Mouse (Mus musculus): ENCODE data around the gene Tll2. TPM values are rescaled to one million over a fixed set of nuclear protein-coding genes. Genes with fewer than 3 reads are reported as not detected.

The Tll2 gene
- polyA plus RNA-seq, 1 experiment from 2014 or later = 0.71 TPM

GRCm38 (mm10) chr19:41176881-41177280 lies 29.8 kb downstream of the Tll2 start:
- DNase-seq (ENCODE audit: low spot score, missing footprints) (peak; percentile 88), ATAC-seq (ENCODE audit: low FRiP score) (no peak)
- Histone ChIP-seq H3K27me3 (ENCODE audit: control insufficient read depth, insufficient read depth, low read length) (peaks cover 90% of the 10 kb centered on the region), H3K4me3 (ENCODE audit: low read depth, low read length) (no peak overlapping the region), H3K36me3 (ENCODE audit: control insufficient read depth, insufficient read depth, low read length) (no peaks in the 10 kb centered on the region), H3K9ac (ENCODE audit: low read length) (no peak overlapping the region), H3K4me1 (ENCODE audit: control insufficient read depth, insufficient read depth, low read length) (peaks cover 23% of the 10 kb centered on the region), H3K27ac (ENCODE audit: low read depth, low read length) (no peak overlapping the region), H3K4me2 (no peak overlapping the region), H3K9me3 (ENCODE audit: control insufficient read depth, low read length) (no peaks in the 10 kb centered on the region)
- 23% methylated on average over 2 of the region's 2 CpGs for WGBS

GRCm38 (mm10) chr19:41165914-41166235 lies 40.8 kb downstream of the Tll2 start:
- H3K9ac ChIP-seq (ENCODE audit: low read length) = no peak overlapping the region
- no peaks in the 10 kb centered on the region for H3K36me3 ChIP-seq (ENCODE audit: control insufficient read depth, insufficient read depth, low read length)
- H3K27me3 ChIP-seq (ENCODE audit: control insufficient read depth, insufficient read depth, low read length) = peaks cover 32% of the 10 kb centered on the region
- no peaks in the 10 kb centered on the region for H3K9me3 ChIP-seq (ENCODE audit: control insufficient read depth, low read length)
- H3K27ac ChIP-seq (ENCODE audit: low read depth, low read length) = no peak overlapping the region
- WGBS = 78% methylated on average over 5 of the region's 5 CpGs
- no peak overlapping the region for H3K4me2 ChIP-seq
- no peak overlapping the region for H3K4me3 ChIP-seq (ENCODE audit: low read depth, low read length)
- ATAC-seq (ENCODE audit: low FRiP score) (0 out of 2 replicates have a peak, but pooled peaks have one; percentile 26), DNase-seq (ENCODE audit: low spot score, missing footprints) (no peak)
- peaks cover 7% of the 10 kb centered on the region for H3K4me1 ChIP-seq (ENCODE audit: control insufficient read depth, insufficient read depth, low read length)

- H3K27me3 ChIP-seq (ENCODE audit: control insufficient read depth, insufficient read depth, low read length) = peaks cover 26% of the 10 kb centered on the region
- 0 out of 2 replicates have a peak, but pooled peaks have one; percentile 27 for ATAC-seq (ENCODE audit: low FRiP score)
- H3K4me3 ChIP-seq (ENCODE audit: low read depth, low read length) = no peak overlapping the region
- H3K36me3 ChIP-seq (ENCODE audit: control insufficient read depth, insufficient read depth, low read length) = no peaks in the 10 kb centered on the region
- no peak for DNase-seq (ENCODE audit: low spot score, missing footprints)
- no peak overlapping the region for H3K27ac ChIP-seq (ENCODE audit: low read depth, low read length)
- H3K4me2 ChIP-seq = no peak overlapping the region
- WGBS = 45% methylated on average over 14 of the region's 14 CpGs
- no peaks in the 10 kb centered on the region for H3K9me3 ChIP-seq (ENCODE audit: control insufficient read depth, low read length)
- H3K4me1 ChIP-seq (ENCODE audit: control insufficient read depth, insufficient read depth, low read length) = peaks cover 7% of the 10 kb centered on the region
- no peak overlapping the region for H3K9ac ChIP-seq (ENCODE audit: low read length)
These were observed 41.3 kb downstream of the Tll2 start for GRCm38 (mm10) chr19:41165144-41165913.

GRCm38 (mm10) chr19:41164447-41165095 lies 42.1 kb downstream of the Tll2 start:
- Histone ChIP-seq H3K4me2 (no peak overlapping the region), H3K27me3 (ENCODE audit: control insufficient read depth, insufficient read depth, low read length) (peaks cover 21% of the 10 kb centered on the region), H3K27ac (ENCODE audit: low read depth, low read length) (peak overlapping the region; percentile 22; the same call in 1 of the 2 replicates), H3K4me3 (ENCODE audit: low read depth, low read length) (no peak overlapping the region), H3K36me3 (ENCODE audit: control insufficient read depth, insufficient read depth, low read length) (no peaks in the 10 kb centered on the region), H3K4me1 (ENCODE audit: control insufficient read depth, insufficient read depth, low read length) (peaks cover 7% of the 10 kb centered on the region), H3K9ac (ENCODE audit: low read length) (no peak overlapping the region), H3K9me3 (ENCODE audit: control insufficient read depth, low read length) (no peaks in the 10 kb centered on the region)
- DNase-seq (ENCODE audit: low spot score, missing footprints) (peak; percentile 88), ATAC-seq (ENCODE audit: low FRiP score) (peak; percentile 68; the same call in 1 of the 2 replicates)
- 29% methylated on average over 10 of the region's 10 CpGs for WGBS

GRCm38 (mm10) chr19:41160388-41160787 lies 46.2 kb downstream of the Tll2 start:
- peaks cover 3% of the 10 kb centered on the region; the same call in 1 of the 2 replicates for H3K27me3 ChIP-seq (ENCODE audit: control insufficient read depth, insufficient read depth, low read length)
- H3K4me1 ChIP-seq (ENCODE audit: control insufficient read depth, insufficient read depth, low read length) = peaks cover 7% of the 10 kb centered on the region
- peaks cover 2% of the 10 kb centered on the region; the same call in 1 of the 2 replicates for H3K9me3 ChIP-seq (ENCODE audit: control insufficient read depth, low read length)
- peak; percentile 81 for DNase-seq (ENCODE audit: low spot score, missing footprints)
- 52% methylated on average over 14 of the region's 14 CpGs for WGBS
- no peak overlapping the region for H3K4me2 ChIP-seq
- H3K9ac ChIP-seq (ENCODE audit: low read length) = no peak overlapping the region
- H3K27ac ChIP-seq (ENCODE audit: low read depth, low read length) = no peak overlapping the region
- no peak overlapping the region for H3K4me3 ChIP-seq (ENCODE audit: low read depth, low read length)
- no peaks in the 10 kb centered on the region for H3K36me3 ChIP-seq (ENCODE audit: control insufficient read depth, insufficient read depth, low read length)
- ATAC-seq (ENCODE audit: low FRiP score) = no peak

GRCm38 (mm10) chr19:41154681-41155080 lies 52.0 kb downstream of the Tll2 start:
- Histone ChIP-seq H3K4me1 (ENCODE audit: control insufficient read depth, insufficient read depth, low read length) (no peaks in the 10 kb centered on the region), H3K9ac (ENCODE audit: low read length) (no peak overlapping the region), H3K27me3 (ENCODE audit: control insufficient read depth, insufficient read depth, low read length) (no peaks in the 10 kb centered on the region), H3K4me3 (ENCODE audit: low read depth, low read length) (no peak overlapping the region), H3K9me3 (ENCODE audit: control insufficient read depth, low read length) (peaks cover 2% of the 10 kb centered on the region; the same call in 1 of the 2 replicates), H3K36me3 (ENCODE audit: control insufficient read depth, insufficient read depth, low read length) (no peaks in the 10 kb centered on the region), H3K27ac (ENCODE audit: low read depth, low read length) (no peak overlapping the region), H3K4me2 (no peak overlapping the region)
- WGBS = 87% methylated on average over 7 of the region's 7 CpGs
- no peak for ATAC-seq (ENCODE audit: low FRiP score)
- no peak for DNase-seq (ENCODE audit: low spot score, missing footprints)

- DNase-seq (ENCODE audit: low spot score, missing footprints) (no peak), ATAC-seq (ENCODE audit: low FRiP score) (no peak)
- Histone ChIP-seq H3K36me3 (ENCODE audit: control insufficient read depth, insufficient read depth, low read length) (no peaks in the 10 kb centered on the region), H3K4me1 (ENCODE audit: control insufficient read depth, insufficient read depth, low read length) (no peaks in the 10 kb centered on the region), H3K27ac (ENCODE audit: low read depth, low read length) (no peak overlapping the region), H3K27me3 (ENCODE audit: control insufficient read depth, insufficient read depth, low read length) (no peaks in the 10 kb centered on the region), H3K9ac (ENCODE audit: low read length) (no peak overlapping the region), H3K4me2 (no peak overlapping the region), H3K9me3 (ENCODE audit: control insufficient read depth, low read length) (peaks cover 2% of the 10 kb centered on the region; the same call in 1 of the 2 replicates), H3K4me3 (ENCODE audit: low read depth, low read length) (no peak overlapping the region)
- WGBS = 93% methylated on average over 4 of the region's 4 CpGs
These were observed 54.2 kb downstream of the Tll2 start for GRCm38 (mm10) chr19:41152462-41152861.

GRCm38 (mm10) chr19:41152016-41152370 lies 54.6 kb downstream of the Tll2 start:
- WGBS = 93% methylated on average over 3 of the region's 3 CpGs
- no peak for DNase-seq (ENCODE audit: low spot score, missing footprints)
- no peak for ATAC-seq (ENCODE audit: low FRiP score)
- Histone ChIP-seq H3K9ac (ENCODE audit: low read length) (no peak overlapping the region), H3K4me1 (ENCODE audit: control insufficient read depth, insufficient read depth, low read length) (no peaks in the 10 kb centered on the region), H3K9me3 (ENCODE audit: control insufficient read depth, low read length) (peaks cover 2% of the 10 kb centered on the region; the same call in 1 of the 2 replicates), H3K27ac (ENCODE audit: low read depth, low read length) (no peak overlapping the region), H3K4me3 (ENCODE audit: low read depth, low read length) (no peak overlapping the region), H3K4me2 (no peak overlapping the region), H3K36me3 (ENCODE audit: control insufficient read depth, insufficient read depth, low read length) (no peaks in the 10 kb centered on the region), H3K27me3 (ENCODE audit: control insufficient read depth, insufficient read depth, low read length) (no peaks in the 10 kb centered on the region)

GRCm38 (mm10) chr19:41151321-41152015 lies 55.2 kb downstream of the Tll2 start:
- H3K9ac ChIP-seq (ENCODE audit: low read length) = no peak overlapping the region
- no peak overlapping the region for H3K4me3 ChIP-seq (ENCODE audit: low read depth, low read length)
- H3K36me3 ChIP-seq (ENCODE audit: control insufficient read depth, insufficient read depth, low read length) = no peaks in the 10 kb centered on the region
- peaks cover 2% of the 10 kb centered on the region; the same call in 1 of the 2 replicates for H3K9me3 ChIP-seq (ENCODE audit: control insufficient read depth, low read length)
- no peak for ATAC-seq (ENCODE audit: low FRiP score)
- H3K27me3 ChIP-seq (ENCODE audit: control insufficient read depth, insufficient read depth, low read length) = no peaks in the 10 kb centered on the region
- H3K4me2 ChIP-seq = no peak overlapping the region
- WGBS = 86% methylated on average over 7 of the region's 7 CpGs
- no peaks in the 10 kb centered on the region for H3K4me1 ChIP-seq (ENCODE audit: control insufficient read depth, insufficient read depth, low read length)
- no peak for DNase-seq (ENCODE audit: low spot score, missing footprints)
- no peak overlapping the region for H3K27ac ChIP-seq (ENCODE audit: low read depth, low read length)
